Mouse (Mus musculus) MEL (cell line): ENCODE results near the gene Klhl22. TPM values are rescaled to one million over a fixed set of nuclear protein-coding genes. Genes with fewer than 3 reads are reported as not detected.

Experiments used
- DNase-seq: peaks from one replicate; pipeline ENCODE4 v3.0.0; 2011; ENCODE audit warnings: low read depth, low spot score
- H3K27ac ChIP-seq: 2 replicates; pipeline ENCODE4 v1.5.1; 2012; ENCODE audit warnings: low read depth, mild to moderate bottlenecking, control low read depth, low read length, moderate library complexity; ENCODE audit not compliant: control insufficient read depth
- H3K27me3 ChIP-seq, 2 experiments: fragments of 150-350 bp in 1 of 2; sonication (generic) in 1 of 2; 2 replicates each; pipeline ENCODE4 v1.6.1; 2012; ENCODE audit warnings: low read length in 2 of 2, mild to moderate bottlenecking in 2 of 2, improper control_type of control experiment in 1 of 2, moderate library complexity in 1 of 2; ENCODE audit not compliant: insufficient read depth in 2 of 2, control insufficient read depth in 1 of 2
- H3K36me3 ChIP-seq, 2 experiments: 2 replicates each; pipeline ENCODE4 v1.6.1; 2012 to 2014; ENCODE audit warnings: low read length in 2 of 2, improper control_type of control experiment in 1 of 2, inconsistent platforms in 1 of 2, mild to moderate bottlenecking in 1 of 2; ENCODE audit not compliant: insufficient read depth in 2 of 2, control insufficient read depth in 1 of 2
- H3K4me1 ChIP-seq, 2 experiments: fragments of 150-350 bp in 1 of 2; sonication (generic) in 1 of 2; 2 replicates each; pipeline ENCODE4 v1.6.1; 2012; ENCODE audit warnings: low read length in 2 of 2, improper control_type of control experiment in 1 of 2, mild to moderate bottlenecking in 1 of 2; ENCODE audit not compliant: insufficient read depth in 2 of 2, control insufficient read depth in 1 of 2
- H3K4me3 ChIP-seq, 2 experiments: fragments of 150-350 bp in 1 of 2; sonication (generic) in 1 of 2; 2 replicates each; pipeline ENCODE4 v1.5.1; 2012; ENCODE audit warnings: low read depth in 2 of 2, low read length in 2 of 2, mild to moderate bottlenecking in 2 of 2, moderate library complexity in 2 of 2, control low read depth in 1 of 2, improper control_type of control experiment in 1 of 2; ENCODE audit not compliant: control insufficient read depth in 1 of 2, insufficient read depth in 1 of 2
- H3K79me2 ChIP-seq: 2 replicates; pipeline ENCODE4 v1.6.1; 2012; ENCODE audit warnings: mild to moderate bottlenecking, low read length, moderate library complexity; ENCODE audit not compliant: control insufficient read depth, poor library complexity, insufficient read depth
- H3K9ac ChIP-seq: 2 replicates; pipeline ENCODE4 v1.6.1; 2012; ENCODE audit warnings: low read depth, mild to moderate bottlenecking, control low read depth, low read length, moderate library complexity; ENCODE audit not compliant: control insufficient read depth, poor library complexity, severe bottlenecking
- H3K9me3 ChIP-seq: fragments of 150-350 bp; sonication (generic); replicated peaks from 2 replicates; pipeline ENCODE4 v1.6.1; 2012; ENCODE audit warnings: mild to moderate bottlenecking, low read length, improper control_type of control experiment, moderate library complexity; ENCODE audit not compliant: insufficient read depth
- BHLHE40 ChIP-seq: IDR thresholded peaks from 2 replicates; pipeline ENCODE4 v1.6.1; 2012; ENCODE audit warnings: low read depth, mild to moderate bottlenecking, inconsistent platforms, low read length, improper control_type of control experiment, borderline replicate concordance
- CHD1 ChIP-seq: IDR thresholded peaks from 2 replicates; pipeline ENCODE4 v1.6.1; 2012; ENCODE audit warnings: low read depth, mild to moderate bottlenecking, inconsistent platforms, low read length, improper control_type of control experiment
- CHD2 ChIP-seq: IDR thresholded peaks from 2 replicates; pipeline ENCODE4 v1.6.1; 2011; ENCODE audit warnings: low read length, improper control_type of control experiment
- CTCF ChIP-seq, 3 experiments: IDR thresholded peaks in 2 of 3; conservative IDR thresholded peaks in 1 of 3; 2 replicates each; pipeline ENCODE4 v1.5.1; 2011 to 2012; ENCODE audit warnings: low read length in 3 of 3, low read depth in 2 of 3, mild to moderate bottlenecking in 2 of 3, improper control_type of control experiment in 1 of 3, inconsistent platforms in 1 of 3, mixed read lengths in 1 of 3, moderate library complexity in 1 of 3; ENCODE audit not compliant: control insufficient read depth in 1 of 3, insufficient read depth in 1 of 3, poor library complexity in 1 of 3, severe bottlenecking in 1 of 3
- ELF1 ChIP-seq: IDR thresholded peaks from 2 replicates; pipeline ENCODE4 v1.6.1; 2014; ENCODE audit warnings: low read depth, mild to moderate bottlenecking, inconsistent platforms, low read length, improper control_type of control experiment, moderate library complexity
- GABPA ChIP-seq: IDR thresholded peaks from 2 replicates; pipeline ENCODE4 v1.6.1; 2012; ENCODE audit warnings: low read depth, mild to moderate bottlenecking, inconsistent platforms, low read length, improper control_type of control experiment, moderate library complexity
- GATA1 ChIP-seq: IDR thresholded peaks from 2 replicates; pipeline ENCODE4 v1.6.1; 2011; ENCODE audit warnings: low read depth, low read length, improper control_type of control experiment
- HCFC1 ChIP-seq: IDR thresholded peaks from 2 replicates; pipeline ENCODE4 v1.6.1; 2012; ENCODE audit warnings: low read depth, mild to moderate bottlenecking, inconsistent platforms, low read length, improper control_type of control experiment, moderate library complexity
- JUND ChIP-seq: IDR thresholded peaks from 2 replicates; pipeline ENCODE4 v1.6.1; 2011; ENCODE audit warnings: low read depth, mild to moderate bottlenecking, improper control_type of control experiment, low read length
- KAT2A ChIP-seq: conservative IDR thresholded peaks from 2 replicates; pipeline ENCODE4 v1.6.1; 2012; ENCODE audit warnings: low read depth, low read length, improper control_type of control experiment, inconsistent platforms
- MAX ChIP-seq: IDR thresholded peaks from 2 replicates; pipeline ENCODE4 v1.6.1; 2011; ENCODE audit warnings: low read length, improper control_type of control experiment
- MAZ ChIP-seq: IDR thresholded peaks from 2 replicates; pipeline ENCODE4 v1.6.1; 2012; ENCODE audit warnings: low read depth, mild to moderate bottlenecking, inconsistent platforms, low read length, improper control_type of control experiment
- MEF2A ChIP-seq: IDR thresholded peaks from 2 replicates; pipeline ENCODE4 v1.6.1; 2014; ENCODE audit warnings: low read depth, mild to moderate bottlenecking, inconsistent platforms, low read length, improper control_type of control experiment; ENCODE audit not compliant: poor library complexity, insufficient replicate concordance, severe bottlenecking; ENCODE audit errors: extremely low read depth
- MXI1 ChIP-seq: IDR thresholded peaks from 2 replicates; pipeline ENCODE4 v1.6.1; 2011; ENCODE audit warnings: mild to moderate bottlenecking, low read depth, low read length, improper control_type of control experiment
- NRF1 ChIP-seq: IDR thresholded peaks from 2 replicates; pipeline ENCODE4 v1.6.1; 2014; ENCODE audit warnings: low read depth, mild to moderate bottlenecking, inconsistent platforms, low read length, improper control_type of control experiment, moderate library complexity; ENCODE audit not compliant: poor library complexity, insufficient read depth, severe bottlenecking
- POLR2A ChIP-seq, 2 experiments: IDR thresholded peaks; 2 replicates each; pipeline ENCODE4 v1.6.1; 2011 to 2012; ENCODE audit warnings: low read length in 2 of 2, mild to moderate bottlenecking in 2 of 2, control low read depth in 1 of 2, improper control_type of control experiment in 1 of 2, low read depth in 1 of 2, moderate library complexity in 1 of 2; ENCODE audit not compliant: control insufficient read depth in 1 of 2, insufficient read depth in 1 of 2, poor library complexity in 1 of 2
- POLR2AphosphoS2 ChIP-seq: IDR thresholded peaks from 2 replicates; pipeline ENCODE4 v1.6.1; 2011; ENCODE audit warnings: low read length, improper control_type of control experiment
- POLR2AphosphoS5 ChIP-seq: IDR thresholded peaks from 2 replicates; pipeline ENCODE4 v1.6.1; 2012; ENCODE audit warnings: low read depth, borderline replicate concordance, mild to moderate bottlenecking, inconsistent platforms, low read length, moderate library complexity, mixed read lengths
- RAD21 ChIP-seq: IDR thresholded peaks from 2 replicates; pipeline ENCODE4 v1.6.1; 2011; ENCODE audit warnings: mild to moderate bottlenecking, low read depth, low read length, improper control_type of control experiment
- RCOR1 ChIP-seq: IDR thresholded peaks from 2 replicates; pipeline ENCODE4 v1.6.1; 2012; ENCODE audit warnings: low read depth, mild to moderate bottlenecking, inconsistent platforms, low read length, improper control_type of control experiment
- SIN3A ChIP-seq: IDR thresholded peaks from 2 replicates; pipeline ENCODE4 v1.6.1; 2012; ENCODE audit warnings: low read length, improper control_type of control experiment, inconsistent platforms
- SMC3 ChIP-seq: IDR thresholded peaks from 2 replicates; pipeline ENCODE4 v1.6.1; 2011; ENCODE audit warnings: low read depth, low read length, improper control_type of control experiment
- TAL1 ChIP-seq: IDR thresholded peaks from 2 replicates; pipeline ENCODE4 v1.6.1; 2012; ENCODE audit warnings: mild to moderate bottlenecking, inconsistent platforms, low read length, moderate library complexity, mixed read lengths
- TBP ChIP-seq: IDR thresholded peaks from 2 replicates; pipeline ENCODE4 v1.8.0; 2011; ENCODE audit warnings: low read depth, low read length, improper control_type of control experiment
- TCF12 ChIP-seq: IDR thresholded peaks from 2 replicates; pipeline ENCODE4 v1.6.1; 2014; ENCODE audit warnings: low read depth, mild to moderate bottlenecking, inconsistent platforms, low read length, improper control_type of control experiment, moderate library complexity
- USF1 ChIP-seq: IDR thresholded peaks from 2 replicates; pipeline ENCODE4 v1.6.1; 2014; ENCODE audit warnings: low read depth, mild to moderate bottlenecking, inconsistent platforms, low read length, improper control_type of control experiment, moderate library complexity
- USF2 ChIP-seq, 2 experiments: IDR thresholded peaks; 2 replicates each; pipeline ENCODE4 v1.6.1; 2011 to 2012; ENCODE audit warnings: improper control_type of control experiment in 2 of 2, low read length in 2 of 2, borderline replicate concordance in 1 of 2, inconsistent platforms in 1 of 2, low read depth in 1 of 2, mild to moderate bottlenecking in 1 of 2; ENCODE audit not compliant: insufficient read depth in 1 of 2
- ZC3H11A ChIP-seq: IDR thresholded peaks from 2 replicates; pipeline ENCODE4 v1.6.1; 2012; ENCODE audit warnings: low read depth, mild to moderate bottlenecking, inconsistent platforms, low read length, improper control_type of control experiment
- ZKSCAN1 ChIP-seq: IDR thresholded peaks from 2 replicates; pipeline ENCODE4 v1.6.1; 2012; ENCODE audit warnings: low read depth, mild to moderate bottlenecking, inconsistent platforms, low read length, improper control_type of control experiment, moderate library complexity
- ZMIZ1 ChIP-seq: IDR thresholded peaks from 2 replicates; pipeline ENCODE4 v1.6.1; 2012; ENCODE audit warnings: low read depth, mild to moderate bottlenecking, inconsistent platforms, low read length, improper control_type of control experiment, moderate library complexity
- ZNF384 ChIP-seq: IDR thresholded peaks from 2 replicates; pipeline ENCODE4 v1.6.1; 2012; ENCODE audit warnings: low read depth, mild to moderate bottlenecking, inconsistent platforms, low read length, improper control_type of control experiment
- polyA plus RNA-seq, 2 experiments: library from polyadenylated mRNA; stranded (reverse) in 1 of 2; unstranded in 1 of 2; fragments of >175 nt in 1 of 2; fragments of >200 nt in 1 of 2; gene quantifications; 2 replicates each; pipeline versions ENCODE4 v1.2.1 to v1.2.4; 2012; ENCODE audit warnings: low replicate concordance in 2 of 2, low read depth in 1 of 2; ENCODE audit not compliant: insufficient read length in 2 of 2, insufficient read depth in 1 of 2, missing spikeins in 1 of 2
- total RNA-seq: library from RNA; depleted of rRNA; stranded (reverse); fragments of 300-350 nt; gene quantifications from 2 replicates; pipeline ENCODE4 v1.2.3, GENCODE M21; 2012

Gene Klhl22
- total and polyA plus RNA-seq, 3 experiments = 82.4 to 191 (median 97.0) TPM

GRCm38 (mm10) chr16:17809711-17810110 is 50.3 kb downstream of the Klhl22 start:
- Histone ChIP-seq H3K4me3 (no peak overlapping the region), H3K79me2 (peaks cover 5% of the 10 kb centered on the region; the same call in 1 of the 2 replicates), H3K9ac (no peak overlapping the region), H3K27ac (no peak overlapping the region), H3K27me3 (no peaks in the 10 kb centered on the region), H3K36me3 (peaks cover 0 to 5% of the 10 kb centered on the region in 2 experiments; a peak in 2 of 4 replicates), H3K9me3 (no peaks in the 10 kb centered on the region), H3K4me1 (peaks cover 2 to 29% of the 10 kb centered on the region in 2 experiments; a peak in 3 of 4 replicates)
- no peak for TF ChIP-seq ZKSCAN1
- TF ChIP-seq MAZ = no peak
- TF ChIP-seq SIN3A = no peak
- TF ChIP-seq TBP = no peak
- no peak for TF ChIP-seq KAT2A
- DNase-seq = no peak

GRCm38 (mm10) chr16:17812120-17812519 is 52.7 kb downstream of the Klhl22 start:
- H3K9me3 ChIP-seq = no peaks in the 10 kb centered on the region
- H3K4me1 ChIP-seq = peaks cover 2 to 12% of the 10 kb centered on the region in 2 experiments; a peak in 3 of 4 replicates
- H3K9ac ChIP-seq = no peak overlapping the region
- peaks cover 0 to 5% of the 10 kb centered on the region in 2 experiments; a peak in 2 of 4 replicates for H3K36me3 ChIP-seq
- DNase-seq = peak; percentile 72
- H3K27ac ChIP-seq = no peak overlapping the region
- no peaks in the 10 kb centered on the region for H3K27me3 ChIP-seq
- H3K4me3 ChIP-seq = no peak overlapping the region
- peaks cover 2% of the 10 kb centered on the region; the same call in 1 of the 2 replicates for H3K79me2 ChIP-seq
- TF ChIP-seq CHD1 (no peak), MEF2A (no peak), BHLHE40 (no peak), POLR2AphosphoS5 (no peak), TCF12 (no peak), TBP (0 out of 2 replicates have a peak, but pooled peaks have one; percentile 20), SIN3A (peak; percentile 54; the same call in 1 of the 2 replicates), HCFC1 (peak; percentile 13; the same call in 1 of the 2 replicates), ZNF384 (no peak), CTCF (IDR thresholded peaks at IDR 0.05 in 2 of 3, conservative IDR thresholded peaks at IDR 0.05 in 1 of 3; ENCODE audit: control insufficient read depth in 1 of 3, insufficient read depth in 1 of 3, low read depth in 2 of 3, low read length in 3 of 3, poor library complexity in 1 of 3, severe bottlenecking in 1 of 3) (peak; percentile 45 to 97 (median 90)), MXI1 (no peak), POLR2A (IDR thresholded peaks at IDR 0.05; ENCODE audit: control insufficient read depth in 1 of 2, insufficient read depth in 1 of 2, low read depth in 1 of 2, low read length in 2 of 2, poor library complexity in 1 of 2) (no peak), MAZ (no peak), ELF1 (no peak), JUND (no peak), TAL1 (no peak), ZC3H11A (peak; percentile 96), USF1 (no peak), RAD21 (peak; percentile 97), USF2 (IDR thresholded peaks at IDR 0.05; ENCODE audit: borderline replicate concordance in 1 of 2, insufficient read depth in 1 of 2, low read depth in 1 of 2, low read length in 2 of 2) (no peak), ZKSCAN1 (no peak), RCOR1 (no peak), GATA1 (no peak), NRF1 (no peak), GABPA (no peak), SMC3 (peak; percentile 96), ZMIZ1 (no peak), MAX (no peak), KAT2A (no peak), POLR2AphosphoS2 (no peak), CHD2 (no peak)
